Mouse (Mus musculus) midbrain, postnatal 0 days (tissue): ENCODE measurements around the gene Tbx19. TPM values are rescaled to one million over a fixed set of nuclear protein-coding genes. Genes with fewer than 3 reads are reported as not detected.

Experiments
- ATAC-seq: fragments of 200-750 bp; cut with Nextera tagmentation; 2 replicates; pipeline ENCODE4 v1.8.0; 2017; ENCODE audit warnings: moderate number of reproducible peaks, mild to moderate bottlenecking, moderate TSS enrichment, moderate library complexity; ENCODE audit not compliant: low FRiP score
- DNase-seq: peaks from one replicate; pipeline ENCODE4 v3.0.0-alpha.2; 2015; ENCODE audit warnings: low spot score
- H3K27ac ChIP-seq: fragments of 300-500 bp; sonication (generic); 2 replicates; pipeline ENCODE4 v1.5.1; 2014; ENCODE audit warnings: low read depth, mild to moderate bottlenecking, low read length, mixed read lengths
- H3K27me3 ChIP-seq: fragments of 300-500 bp; sonication (generic); 2 replicates; pipeline ENCODE4 v1.6.1; 2014; ENCODE audit warnings: low read length, control low read depth, mixed read lengths; ENCODE audit not compliant: insufficient read depth
- H3K36me3 ChIP-seq: fragments of 300-500 bp; sonication (generic); 2 replicates; pipeline ENCODE4 v1.6.1; 2014; ENCODE audit warnings: low read length, control low read depth, mixed read lengths; ENCODE audit not compliant: insufficient read depth
- H3K4me1 ChIP-seq: fragments of 300-500 bp; sonication (generic); 2 replicates; pipeline ENCODE4 v1.6.1; 2014; ENCODE audit warnings: mild to moderate bottlenecking, control low read depth, antibody characterized with exemption, low read length, mixed read lengths; ENCODE audit not compliant: insufficient read depth
- H3K4me2 ChIP-seq: fragments of 300-500 bp; sonication (generic); 2 replicates; pipeline ENCODE4 v1.6.1; 2014; ENCODE audit warnings: low read depth, mild to moderate bottlenecking, low read length, mixed read lengths; ENCODE audit not compliant: poor library complexity, severe bottlenecking
- H3K4me3 ChIP-seq: fragments of 300-500 bp; sonication (generic); 2 replicates; pipeline ENCODE4 v1.5.1; 2014; ENCODE audit warnings: low read depth, mild to moderate bottlenecking, low read length, moderate library complexity
- H3K9ac ChIP-seq: fragments of 300-500 bp; sonication (generic); replicated peaks from 2 replicates; pipeline ENCODE4 v1.6.1; 2014; ENCODE audit warnings: mild to moderate bottlenecking, low read length, moderate library complexity, mixed read lengths; ENCODE audit not compliant: poor library complexity, severe bottlenecking
- H3K9me3 ChIP-seq: fragments of 300-500 bp; sonication (generic); 2 replicates; pipeline ENCODE4 v1.6.1; 2016; ENCODE audit warnings: low read length, control low read depth
- CTCF ChIP-seq: IDR thresholded peaks from 2 replicates; pipeline ENCODE4 v1.5.1; 2016; ENCODE audit warnings: antibody characterized with exemption, mild to moderate bottlenecking
- WGBS: fragments of 180-500 bp; shearing (Covaris S2); extraction: QIAGEN DNeasy Blood & Tissue Kit; methylation state at CpG from one replicate; pipeline ENCODE4 v1.1.7; 2014; 5-methylcytosine and 5-hydroxymethylcytosine counted together
- polyA plus RNA-seq: library from polyadenylated mRNA; unstranded; fragments of >200 nt; fragmentation: Nextera tagmentation; extraction: Ambion mirVana; gene quantifications from 2 replicates; pipeline ENCODE4 v1.2.1, GENCODE M21; 2015
- total RNA-seq: library from RNA; depleted of rRNA; stranded (reverse); fragments of >200 nt; gene quantifications from 2 replicates; pipeline ENCODE4 v1.2.3, GENCODE M21; 2014

The Tbx19 gene
- total and polyA plus RNA-seq, 2 experiments from 2014 or later: 0.26 TPM; not detected in 1

DNA sequence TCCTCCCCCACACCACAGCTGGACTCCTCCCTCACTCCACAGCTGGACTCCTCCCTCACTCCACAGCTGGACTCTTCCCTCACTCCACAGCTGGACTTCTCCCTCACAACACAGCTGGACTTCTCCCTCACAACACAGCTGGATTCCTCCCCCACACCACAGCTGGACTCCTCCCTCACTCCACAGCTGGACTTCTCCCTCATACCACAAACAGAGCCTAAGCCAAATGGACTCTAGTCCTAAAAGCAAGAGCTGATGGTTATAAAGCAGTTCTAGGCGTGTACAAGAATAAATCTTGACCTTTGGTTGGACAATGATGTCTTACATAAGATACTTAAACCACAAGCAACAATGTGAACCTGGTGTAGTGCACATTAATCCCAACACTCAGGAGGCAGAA, 38.4 kb upstream of the Tbx19 start:
- H3K9me3 ChIP-seq: no peaks in the 10 kb centered on the region
- ATAC-seq (no peak), DNase-seq (no peak)
- 71% methylated on average over 1 of the region's 1 CpGs for WGBS
- H3K4me3 ChIP-seq: no peak overlapping the region
- no peaks in the 10 kb centered on the region for H3K27me3 ChIP-seq
- no peak overlapping the region for H3K4me2 ChIP-seq
- TF ChIP-seq CTCF: no peak
- no peak overlapping the region for H3K9ac ChIP-seq
- H3K27ac ChIP-seq: no peak overlapping the region
- no peaks in the 10 kb centered on the region for H3K4me1 ChIP-seq
- H3K36me3 ChIP-seq: no peaks in the 10 kb centered on the region

DNA sequence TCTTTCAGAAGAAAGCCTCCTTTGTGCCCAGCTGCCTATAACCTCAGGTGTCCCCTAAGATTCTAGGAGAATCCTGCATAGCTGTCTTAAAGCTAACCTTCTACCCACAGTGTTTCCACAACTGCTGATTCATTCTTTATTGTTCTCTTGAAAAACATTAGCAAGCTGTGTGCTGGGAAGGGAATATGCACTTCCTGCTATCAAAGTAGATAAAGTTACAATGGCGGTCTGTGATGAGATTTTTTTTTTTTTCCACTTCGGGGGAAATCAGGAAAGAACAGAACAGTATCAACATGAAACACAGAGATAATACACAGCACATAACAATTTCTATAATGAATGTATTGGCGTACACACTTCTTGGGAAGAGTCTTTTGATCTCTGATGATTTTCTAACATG, 37.3 kb upstream of the Tbx19 start:
- Histone ChIP-seq H3K27me3 (no peaks in the 10 kb centered on the region), H3K27ac (no peak overlapping the region), H3K4me2 (no peak overlapping the region), H3K36me3 (no peaks in the 10 kb centered on the region), H3K9ac (no peak overlapping the region), H3K9me3 (no peaks in the 10 kb centered on the region), H3K4me3 (no peak overlapping the region), H3K4me1 (no peaks in the 10 kb centered on the region)
- 82% methylated on average over 3 of the region's 3 CpGs for WGBS
- DNase-seq (no peak), ATAC-seq (no peak)
- TF ChIP-seq CTCF: no peak

GRCm38 (mm10) chr1:165195396-165195960, 34.9 kb upstream of the Tbx19 start:
- no peak for TF ChIP-seq CTCF

GRCm38 (mm10) chr1:165194662-165195013, 34.1 kb upstream of the Tbx19 start:
- no peaks in the 10 kb centered on the region for H3K27me3 ChIP-seq
- 16% methylated on average over 5 of the region's 5 CpGs for WGBS
- H3K36me3 ChIP-seq: no peaks in the 10 kb centered on the region
- H3K4me3 ChIP-seq: peak overlapping the region; percentile 67
- ATAC-seq (peak; percentile 53), DNase-seq (no peak)
- no peak overlapping the region for H3K27ac ChIP-seq
- no peak for TF ChIP-seq CTCF
- peak overlapping the region; percentile 97 for H3K4me2 ChIP-seq
- H3K9ac ChIP-seq: peak overlapping the region; percentile 52; the same call in 1 of the 2 replicates
- H3K4me1 ChIP-seq: no peaks in the 10 kb centered on the region
- no peaks in the 10 kb centered on the region for H3K9me3 ChIP-seq

More at GRCm38 (mm10) chr1:165195396-165195960, 34.9 kb upstream of the Tbx19 start:
- Histone ChIP-seq H3K27me3 (no peaks in the 10 kb centered on the region), H3K9ac (no peak overlapping the region), H3K9me3 (no peaks in the 10 kb centered on the region), H3K27ac (no peak overlapping the region), H3K4me2 (no peak overlapping the region), H3K4me1 (no peaks in the 10 kb centered on the region), H3K36me3 (no peaks in the 10 kb centered on the region), H3K4me3 (no peak overlapping the region)
- ATAC-seq (no peak), DNase-seq (no peak)
- 69% methylated on average over 3 of the region's 3 CpGs for WGBS

DNA sequence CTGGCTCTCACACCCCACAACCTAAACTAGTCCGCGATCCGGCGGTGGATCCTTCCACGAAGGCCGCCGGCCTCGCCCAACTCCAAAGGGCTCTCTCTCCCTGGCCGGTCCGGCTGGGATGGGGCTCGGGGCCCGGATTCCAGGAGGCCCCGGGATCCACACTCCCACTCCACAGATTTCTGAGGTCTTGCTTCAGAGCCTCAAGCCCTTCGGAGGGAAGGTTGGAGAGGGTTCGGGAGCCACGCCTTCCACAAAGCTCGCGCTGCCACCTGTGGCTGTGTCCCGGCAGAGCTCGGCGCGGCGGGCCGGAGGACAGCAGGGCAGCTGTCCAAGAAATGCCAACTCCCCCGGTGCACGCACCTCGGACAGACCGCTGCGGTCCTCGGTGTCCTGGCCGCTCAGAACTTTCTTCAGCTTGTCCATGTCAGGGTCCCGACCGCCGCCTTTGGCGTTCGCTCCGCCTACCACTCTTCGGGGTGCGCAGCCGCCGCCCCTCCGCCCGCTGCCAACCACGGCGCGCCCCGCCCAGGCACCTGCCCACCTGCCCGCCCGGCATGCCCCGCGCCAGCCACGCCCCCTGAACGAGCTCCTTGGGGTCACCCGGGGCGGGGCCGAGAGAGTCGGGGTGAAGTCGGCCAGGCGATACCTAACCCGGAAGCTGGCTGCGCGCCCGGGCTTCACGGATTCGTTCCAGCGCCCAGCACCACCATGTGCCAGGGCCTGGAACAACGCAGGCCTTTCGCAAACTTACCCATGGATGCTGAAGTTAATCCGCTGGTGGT, 33.5 kb upstream of the Tbx19 start, which contains the start of gene Sft2d2:
Gene Sft2d2, minus strand, starts transcription at position 559 of the 782 bp plus-strand sequence.
- under 1% methylated on average over 68 of the region's 69 CpGs for WGBS
- DNase-seq (peak; percentile 82), ATAC-seq (peak; percentile 90)
- H3K9me3 ChIP-seq: no peaks in the 10 kb centered on the region
- H3K4me1 ChIP-seq: no peaks in the 10 kb centered on the region
- peak; percentile 52 for TF ChIP-seq CTCF
- no peaks in the 10 kb centered on the region for H3K36me3 ChIP-seq
- H3K4me2 ChIP-seq: peak within 1 kb of the TSS; percentile 97
- H3K9ac ChIP-seq: peak within 1 kb of the TSS; percentile 52
- no peaks in the 10 kb centered on the region for H3K27me3 ChIP-seq
- peak within 1 kb of the TSS; percentile 67 for H3K4me3 ChIP-seq
- peak within 1 kb of the TSS; percentile 55; the same call in 1 of the 2 replicates for H3K27ac ChIP-seq

DNA sequence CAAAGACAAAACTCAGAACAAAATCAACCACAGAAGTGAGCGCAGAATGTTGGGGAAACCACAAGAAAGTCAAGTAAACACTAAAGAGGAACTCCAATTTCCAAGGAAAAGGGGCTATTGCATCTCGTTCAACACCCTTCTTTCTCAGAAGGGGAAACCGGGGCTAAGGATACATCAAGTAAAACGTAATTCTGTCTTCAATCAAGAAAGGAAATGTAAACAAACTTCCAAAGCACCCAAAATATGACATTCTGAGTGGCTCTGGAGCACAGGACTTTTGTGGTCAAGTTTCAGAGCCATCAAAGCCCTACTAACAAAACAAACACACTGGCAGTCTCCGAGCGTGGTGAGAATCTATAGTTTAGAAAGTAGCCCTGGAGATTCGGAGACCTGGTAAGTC, 32.9 kb upstream of the Tbx19 start:
- H3K4me2 ChIP-seq: peak overlapping the region; percentile 97
- ATAC-seq: no peak
- no peak overlapping the region for H3K27ac ChIP-seq
- no peak for TF ChIP-seq CTCF
- peak overlapping the region; percentile 67 for H3K4me3 ChIP-seq
- H3K27me3 ChIP-seq: no peaks in the 10 kb centered on the region
- no peaks in the 10 kb centered on the region for H3K9me3 ChIP-seq
- H3K9ac ChIP-seq: no peak overlapping the region
- H3K36me3 ChIP-seq: no peaks in the 10 kb centered on the region
- H3K4me1 ChIP-seq: no peaks in the 10 kb centered on the region
- 22% methylated on average over 7 of the region's 7 CpGs for WGBS
- DNase-seq: no peak
